Mouse (Mus musculus) intestine, embryonic 16.5 days (tissue): Measurements from ENCODE around the gene Hunk. TPM values are rescaled to one million over a fixed set of nuclear protein-coding genes. Genes with fewer than 3 reads are reported as not detected.

Source experiments
- ATAC-seq: fragments of 200-750 bp; cut with Nextera tagmentation; 2 replicates; pipeline ENCODE4 v1.8.0; 2017; ENCODE audit warnings: moderate TSS enrichment, moderate library complexity
- H3K27ac ChIP-seq: fragments of 300-500 bp; sonication (generic); 2 replicates; pipeline ENCODE4 v1.5.1; 2014; ENCODE audit warnings: mild to moderate bottlenecking, low read length
- H3K27me3 ChIP-seq: fragments of 300-500 bp; sonication (generic); replicated peaks from 2 replicates; pipeline ENCODE4 v1.6.1; 2014; ENCODE audit warnings: low read length, control low read depth, mixed read lengths; ENCODE audit not compliant: control insufficient read depth, insufficient read depth
- H3K36me3 ChIP-seq: fragments of 300-500 bp; sonication (generic); 2 replicates; pipeline ENCODE4 v1.6.1; 2014; ENCODE audit warnings: low read length, control low read depth; ENCODE audit not compliant: control insufficient read depth, insufficient read depth
- H3K4me1 ChIP-seq: fragments of 300-500 bp; sonication (generic); 2 replicates; pipeline ENCODE4 v1.6.1; 2014; ENCODE audit warnings: low read length, control low read depth, mixed read lengths; ENCODE audit not compliant: control insufficient read depth, insufficient read depth
- H3K4me2 ChIP-seq: fragments of 300-500 bp; sonication (generic); 2 replicates; pipeline ENCODE4 v1.6.1; 2014; ENCODE audit warnings: low read depth, low read length, control low read depth
- H3K4me3 ChIP-seq: fragments of 300-500 bp; sonication (generic); 2 replicates; pipeline ENCODE4 v1.5.1; 2014; ENCODE audit warnings: mild to moderate bottlenecking, low read length
- H3K9ac ChIP-seq: fragments of 300-500 bp; sonication (generic); 2 replicates; pipeline ENCODE4 v1.6.1; 2014; ENCODE audit warnings: low read depth, low read length
- H3K9me3 ChIP-seq: fragments of 300-500 bp; sonication (generic); 2 replicates; pipeline ENCODE4 v1.6.1; 2016; ENCODE audit warnings: low read length, control low read depth; ENCODE audit not compliant: control insufficient read depth
- WGBS: fragments of 180-500 bp; shearing (Covaris S2); extraction: QIAGEN DNeasy Blood & Tissue Kit; methylation state at CpG from one replicate; pipeline ENCODE4 v1.1.7; 2014; 5-methylcytosine and 5-hydroxymethylcytosine counted together
- polyA plus RNA-seq: library from polyadenylated mRNA; unstranded; fragments of >200 nt; fragmentation: Nextera tagmentation; extraction: Ambion mirVana; gene quantifications from 2 replicates; pipeline ENCODE4 v1.2.1, GENCODE M21; 2015

The Hunk gene
- polyA plus RNA-seq = 4.2 and 5.1 TPM in 2 replicates

DNA sequence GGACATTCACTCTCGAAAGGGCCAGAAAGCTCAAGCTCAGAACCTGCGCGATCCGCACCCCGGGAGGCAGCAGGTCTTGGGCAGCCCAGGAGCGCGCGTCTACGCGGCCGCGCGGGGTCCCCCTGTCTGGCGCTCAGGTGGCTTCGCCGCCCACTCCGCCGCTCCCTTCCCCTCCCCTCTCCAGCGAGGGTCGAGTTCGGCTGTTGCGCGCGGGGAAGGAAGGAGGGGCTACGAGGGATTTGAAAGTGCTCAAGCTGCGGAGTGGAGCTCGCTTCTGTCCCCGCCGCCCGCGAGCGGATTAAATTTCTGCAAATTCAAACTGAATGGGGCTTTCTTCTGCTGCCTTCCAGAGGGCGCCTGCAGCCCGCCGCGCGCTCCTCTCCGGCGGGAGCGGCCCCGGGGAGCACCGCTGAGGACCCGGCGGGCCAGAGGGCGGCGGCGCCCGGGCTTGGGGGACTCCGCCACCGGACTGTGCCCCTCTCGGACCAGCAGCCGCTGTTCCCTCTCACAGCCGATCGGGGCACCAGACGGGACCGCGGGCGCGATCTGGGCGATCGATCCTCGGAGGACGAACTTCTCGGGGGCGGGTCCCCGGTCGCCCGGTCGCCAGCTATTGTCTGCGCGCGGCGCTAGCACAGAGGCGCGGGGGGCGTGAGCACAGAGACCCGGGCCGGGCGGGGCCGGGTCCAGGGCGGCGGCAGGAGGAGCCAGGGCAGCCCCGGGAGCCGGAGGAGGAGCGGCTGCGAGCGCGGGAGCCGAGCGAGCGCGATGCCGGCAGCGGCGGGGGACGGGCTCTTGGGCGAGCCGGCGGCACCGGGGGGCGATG lies at the start of gene Hunk:
Gene Hunk, plus strand, starts transcription at position 326 of the 826 bp plus-strand sequence.
- Histone ChIP-seq H3K4me1 (peaks cover 39% of the 10 kb centered on the region), H3K9me3 (no peaks in the 10 kb centered on the region), H3K4me3 (peak within 1 kb of the TSS; percentile 84), H3K27ac (peak within 1 kb of the TSS; percentile 96), H3K36me3 (0 out of 2 replicates have a peak, but pooled peaks cover 2% of the 10 kb centered on the region), H3K27me3 (no peaks in the 10 kb centered on the region; the same call in 1 of the 2 replicates), H3K9ac (peak within 1 kb of the TSS; percentile 90), H3K4me2 (peak within 1 kb of the TSS; percentile 90)
- peak; percentile 82 for ATAC-seq
- under 1% methylated on average over 98 of the region's 101 CpGs for WGBS

DNA sequence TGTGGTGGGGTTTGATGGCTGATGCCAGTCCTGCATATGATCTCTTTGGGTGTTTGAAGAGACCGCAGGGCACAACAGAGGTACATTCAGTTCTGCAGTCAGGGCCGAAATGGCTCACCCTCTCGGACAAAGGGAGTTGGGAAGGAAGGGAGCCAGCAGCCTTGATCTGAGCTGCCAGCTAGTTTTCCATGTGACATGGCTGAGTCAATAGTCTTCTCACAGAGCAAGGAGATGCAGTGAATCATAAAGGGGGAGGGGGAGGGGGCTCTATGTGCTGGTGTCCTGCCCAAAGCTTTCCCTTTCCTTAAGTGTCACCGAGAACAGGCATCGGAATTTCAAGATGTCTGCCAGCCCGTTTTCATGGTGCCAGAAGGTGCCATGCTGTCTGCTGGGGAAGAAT lies 46.8 kb upstream of the Hunk start:
- H3K9ac ChIP-seq = no peak overlapping the region
- H3K4me2 ChIP-seq = no peak overlapping the region
- H3K4me3 ChIP-seq = no peak overlapping the region
- H3K27me3 ChIP-seq = no peaks in the 10 kb centered on the region
- H3K27ac ChIP-seq = no peak overlapping the region
- H3K4me1 ChIP-seq = no peaks in the 10 kb centered on the region
- WGBS = 83% methylated on average over 6 of the region's 6 CpGs
- no peak for ATAC-seq
- no peaks in the 10 kb centered on the region for H3K9me3 ChIP-seq
- no peaks in the 10 kb centered on the region for H3K36me3 ChIP-seq

DNA sequence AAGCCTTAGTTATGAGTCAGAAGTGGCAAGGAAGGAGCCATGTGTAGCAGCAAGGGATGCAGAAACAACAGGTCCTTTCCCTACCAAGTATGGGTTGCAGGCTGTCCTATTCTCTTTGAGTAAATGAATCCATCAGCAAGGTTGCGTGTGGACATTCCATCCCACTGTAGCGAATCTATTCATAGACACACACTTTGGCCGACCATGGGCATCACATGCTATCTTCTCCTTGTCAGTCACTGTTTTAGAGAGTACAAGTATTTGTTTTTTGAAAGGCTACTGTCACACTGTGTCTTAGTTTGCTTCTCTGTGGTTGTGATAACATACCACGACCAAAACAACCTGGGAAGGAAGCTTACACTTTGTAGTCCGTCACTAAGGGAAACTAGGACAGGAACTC lies 44.7 kb upstream of the Hunk start:
- H3K4me3 ChIP-seq = no peak overlapping the region
- no peaks in the 10 kb centered on the region for H3K4me1 ChIP-seq
- ATAC-seq = no peak
- no peak overlapping the region for H3K4me2 ChIP-seq
- H3K9ac ChIP-seq = no peak overlapping the region
- no peaks in the 10 kb centered on the region for H3K27me3 ChIP-seq
- no peaks in the 10 kb centered on the region for H3K9me3 ChIP-seq
- WGBS = 89% methylated on average over 5 of the region's 5 CpGs
- H3K36me3 ChIP-seq = no peaks in the 10 kb centered on the region
- no peak overlapping the region for H3K27ac ChIP-seq

DNA sequence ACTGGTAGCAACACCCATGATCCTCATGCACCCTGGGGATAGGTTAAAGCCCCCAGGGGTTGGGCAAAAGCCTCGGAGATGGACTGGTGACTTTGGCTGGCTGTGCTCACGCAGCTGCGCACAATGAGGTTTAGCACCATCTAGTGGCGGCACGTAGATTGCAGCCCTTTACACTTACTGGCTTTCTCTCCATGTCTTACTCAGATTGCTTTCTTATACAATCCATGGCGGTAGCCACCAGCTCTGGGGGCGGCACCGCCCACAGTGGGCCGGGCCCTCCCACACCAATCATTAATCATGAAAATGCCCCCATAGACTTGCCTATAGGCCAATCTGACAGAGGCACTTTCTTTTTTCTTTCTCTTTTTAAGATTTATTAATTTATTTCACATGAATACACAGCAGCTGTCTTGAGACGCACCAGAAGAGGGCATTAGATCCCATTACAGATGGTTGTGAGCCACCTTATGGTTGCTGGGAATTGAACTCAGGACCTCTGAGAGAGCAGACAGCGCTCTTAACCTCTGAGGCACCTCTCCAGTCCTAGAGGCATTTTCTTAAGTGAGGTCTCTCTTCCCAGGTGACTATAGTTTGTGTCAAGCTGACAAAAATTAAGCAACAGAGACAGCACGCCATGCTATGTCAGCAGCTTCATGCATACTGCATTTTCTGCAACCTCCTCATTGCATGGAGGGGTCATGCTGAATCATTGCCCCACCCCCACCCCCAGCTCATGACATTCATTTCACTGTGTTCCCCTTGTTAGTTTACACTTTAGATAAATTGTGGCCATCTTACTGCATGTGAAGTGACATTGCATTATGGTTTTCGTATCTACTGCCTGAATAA lies 35.9 kb upstream of the Hunk start:
- WGBS = 31% methylated on average over 12 of the region's 13 CpGs
- Histone ChIP-seq H3K4me3 (no peak overlapping the region), H3K36me3 (no peaks in the 10 kb centered on the region), H3K27me3 (no peaks in the 10 kb centered on the region), H3K9me3 (no peaks in the 10 kb centered on the region), H3K4me1 (no peaks in the 10 kb centered on the region), H3K4me2 (no peak overlapping the region), H3K27ac (no peak overlapping the region), H3K9ac (no peak overlapping the region)
- ATAC-seq = peak; percentile 99

DNA sequence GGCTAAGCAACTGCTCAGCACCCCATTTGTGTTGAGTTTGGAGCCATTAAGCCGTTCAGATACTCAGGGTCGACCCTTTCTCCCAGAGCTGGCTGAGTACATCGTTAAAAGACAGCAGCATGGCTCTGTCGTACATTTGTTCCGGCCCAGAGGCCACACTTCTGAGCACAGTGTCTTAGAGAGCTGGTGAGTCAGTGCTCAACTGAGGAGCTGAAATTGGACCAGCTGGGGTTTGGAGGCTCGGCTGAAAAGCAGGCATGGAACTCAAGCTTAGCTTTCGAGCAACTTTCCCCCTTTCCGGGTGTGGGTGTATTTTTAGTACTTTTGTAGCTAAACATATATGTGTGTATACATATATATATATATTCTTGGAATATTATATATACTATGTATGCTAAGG lies 34.1 kb upstream of the Hunk start:
- no peaks in the 10 kb centered on the region for H3K36me3 ChIP-seq
- H3K4me2 ChIP-seq = no peak overlapping the region
- H3K4me3 ChIP-seq = no peak overlapping the region
- no peaks in the 10 kb centered on the region for H3K27me3 ChIP-seq
- no peak overlapping the region for H3K27ac ChIP-seq
- no peaks in the 10 kb centered on the region for H3K4me1 ChIP-seq
- H3K9me3 ChIP-seq = no peaks in the 10 kb centered on the region
- H3K9ac ChIP-seq = no peak overlapping the region
- ATAC-seq = no peak
- WGBS = 69% methylated on average over 8 of the region's 8 CpGs

DNA sequence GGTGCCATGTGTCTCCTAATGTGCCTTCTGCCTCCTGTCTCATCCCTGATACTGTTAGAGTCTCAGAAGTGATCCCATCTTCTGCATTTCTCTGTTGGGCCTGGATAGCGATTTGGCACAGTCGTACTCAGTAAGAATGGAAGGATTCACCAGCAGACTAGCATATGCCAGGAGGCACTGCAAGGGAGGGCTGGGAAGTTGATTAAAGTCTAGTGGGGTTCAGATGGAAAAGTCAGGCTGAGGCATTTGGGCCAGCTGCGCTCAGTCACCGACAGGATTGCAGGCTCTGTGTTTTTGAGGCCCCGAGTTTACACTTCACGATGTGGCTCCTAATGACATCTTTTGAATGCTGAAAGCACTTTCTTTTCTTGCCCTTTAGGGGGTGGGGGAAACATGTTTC lies 33.1 kb upstream of the Hunk start:
- Histone ChIP-seq H3K9me3 (no peaks in the 10 kb centered on the region), H3K4me3 (no peak overlapping the region), H3K36me3 (no peaks in the 10 kb centered on the region), H3K4me1 (no peaks in the 10 kb centered on the region), H3K27ac (no peak overlapping the region), H3K27me3 (no peaks in the 10 kb centered on the region), H3K9ac (no peak overlapping the region), H3K4me2 (no peak overlapping the region)
- 62% methylated on average over 6 of the region's 6 CpGs for WGBS
- no peak for ATAC-seq

DNA sequence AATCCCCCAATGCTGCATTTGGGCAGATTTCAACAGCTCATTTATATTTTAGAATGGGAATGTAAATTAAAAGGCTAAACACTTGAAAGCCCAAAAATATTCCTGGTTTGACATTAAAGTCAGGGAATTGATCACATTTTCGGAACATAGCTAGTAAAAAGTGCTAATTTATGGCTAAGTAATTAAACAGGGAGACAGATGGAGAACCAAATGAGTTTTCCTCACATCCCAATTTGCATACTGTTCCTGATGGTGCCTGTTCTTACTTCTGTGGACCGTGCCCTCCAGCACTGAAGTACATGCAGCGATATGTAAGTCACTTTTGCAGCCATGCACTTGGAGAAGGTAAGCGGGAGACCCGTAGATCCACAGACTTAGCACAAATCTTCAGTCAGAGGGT lies 32.7 kb upstream of the Hunk start:
- no peaks in the 10 kb centered on the region for H3K27me3 ChIP-seq
- H3K4me2 ChIP-seq = no peak overlapping the region
- H3K9me3 ChIP-seq = no peaks in the 10 kb centered on the region
- H3K36me3 ChIP-seq = no peaks in the 10 kb centered on the region
- ATAC-seq = no peak
- H3K4me1 ChIP-seq = no peaks in the 10 kb centered on the region
- H3K4me3 ChIP-seq = no peak overlapping the region
- 81% methylated on average over 5 of the region's 5 CpGs for WGBS
- no peak overlapping the region for H3K27ac ChIP-seq
- H3K9ac ChIP-seq = no peak overlapping the region

DNA sequence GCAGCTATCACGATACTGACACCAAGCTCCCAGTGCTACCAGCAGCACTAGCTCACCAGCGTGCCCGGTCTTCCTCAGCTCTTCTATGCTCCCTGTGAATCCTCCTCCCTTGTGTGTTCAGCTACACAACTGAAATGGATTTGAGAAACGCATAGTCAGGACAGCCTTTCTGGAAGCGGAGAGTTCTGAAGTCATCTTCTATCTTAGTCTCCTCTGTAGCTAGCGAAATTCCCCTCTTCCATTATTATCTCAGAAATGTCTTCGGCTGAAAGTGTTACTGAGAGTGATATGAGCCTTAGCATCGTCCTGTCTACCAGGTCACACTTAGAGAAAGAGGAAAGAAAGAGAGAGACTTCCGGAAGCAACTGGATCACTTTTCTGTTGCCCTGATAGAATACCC lies 26.5 kb upstream of the Hunk start:
- no peak overlapping the region for H3K4me2 ChIP-seq
- H3K4me3 ChIP-seq = no peak overlapping the region
- H3K27me3 ChIP-seq = no peaks in the 10 kb centered on the region
- ATAC-seq = no peak
- no peaks in the 10 kb centered on the region for H3K9me3 ChIP-seq
- H3K36me3 ChIP-seq = no peaks in the 10 kb centered on the region
- H3K4me1 ChIP-seq = no peaks in the 10 kb centered on the region
- no peak overlapping the region for H3K9ac ChIP-seq
- no peak overlapping the region for H3K27ac ChIP-seq
- 81% methylated on average over 9 of the region's 9 CpGs for WGBS

DNA sequence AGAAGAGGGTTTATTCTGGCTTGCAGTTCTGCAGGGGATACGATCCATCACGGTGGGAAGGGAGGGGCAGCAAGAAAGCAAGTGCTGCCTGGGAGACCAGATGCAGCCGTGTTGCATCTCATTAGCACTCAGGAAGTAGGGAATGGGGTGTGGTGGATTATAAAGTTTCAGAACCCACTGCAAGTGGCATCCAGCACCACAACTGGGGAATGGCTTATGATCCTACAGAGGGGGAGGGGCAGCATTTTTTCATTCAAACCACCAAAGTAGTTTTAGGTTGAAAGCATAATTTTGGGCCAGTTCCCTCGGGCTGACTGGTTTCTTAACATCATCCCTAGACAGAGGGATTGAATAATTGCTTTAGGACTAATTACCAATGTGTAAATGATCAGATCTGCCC lies 26.1 kb upstream of the Hunk start:
- H3K9me3 ChIP-seq = no peaks in the 10 kb centered on the region
- no peak overlapping the region for H3K27ac ChIP-seq
- H3K4me1 ChIP-seq = no peaks in the 10 kb centered on the region
- WGBS = 26% methylated on average over 4 of the region's 4 CpGs
- no peak overlapping the region for H3K9ac ChIP-seq
- H3K4me2 ChIP-seq = no peak overlapping the region
- no peak overlapping the region for H3K4me3 ChIP-seq
- H3K27me3 ChIP-seq = no peaks in the 10 kb centered on the region
- ATAC-seq = no peak
- H3K36me3 ChIP-seq = no peaks in the 10 kb centered on the region
